Mouse (Mus musculus): ENCODE results near the gene Npc2. TPM values are rescaled to one million over a fixed set of nuclear protein-coding genes. Genes with fewer than 3 reads are reported as not detected.

Gene Npc2
- total and polyA plus RNA-seq, 2 experiments from 2014 or later = 44.6 to 51.3 TPM

DNA sequence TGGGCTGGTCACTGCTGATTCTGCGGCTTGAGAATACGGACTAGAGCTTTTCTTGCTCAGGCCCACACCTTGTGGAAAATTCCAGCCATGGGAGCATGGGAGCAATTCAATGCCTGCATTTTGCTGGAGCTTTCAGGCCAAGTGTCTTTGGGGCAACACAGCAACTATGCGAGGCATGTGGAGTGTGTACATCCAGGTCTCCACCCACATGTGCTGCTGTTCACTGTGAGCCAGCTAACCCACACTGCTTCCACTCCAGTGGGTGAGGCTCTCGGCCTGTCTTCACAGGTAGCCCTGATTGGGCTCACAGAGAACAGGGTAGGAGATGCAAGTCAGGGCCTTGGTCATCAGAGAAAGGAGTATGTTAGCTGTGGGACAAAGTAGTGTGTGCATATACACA lies 65.1 kb downstream of the Npc2 start:
- no peak for ATAC-seq (ENCODE audit: insufficient read depth, low read depth)
- Histone ChIP-seq H3K9me3 (replicated peaks; ENCODE audit: control insufficient read depth, low read length) (no peaks in the 10 kb centered on the region), H3K4me3 (ENCODE audit: low read depth, low read length) (no peak overlapping the region), H3K27ac (ENCODE audit: low read depth) (no peak overlapping the region), H3K9ac (replicated peaks; ENCODE audit: low read depth, low read length) (no peak overlapping the region), H3K4me1 (ENCODE audit: control insufficient read depth, insufficient read depth) (no peaks in the 10 kb centered on the region), H3K4me2 (ENCODE audit: low read depth, low read length) (no peak overlapping the region), H3K36me3 (replicated peaks; ENCODE audit: control insufficient read depth, insufficient read depth, low read length) (no peaks in the 10 kb centered on the region), H3K27me3 (ENCODE audit: control insufficient read depth, insufficient read depth, low read length) (peaks cover 11% of the 10 kb centered on the region; the same call in 1 of the 2 replicates)
- TF ChIP-seq CTCF (IDR thresholded peaks at IDR 0.05; ENCODE audit: low read depth) (no peak), EP300 (IDR thresholded peaks at IDR 0.05; ENCODE audit: low read depth) (no peak)
- DNase-seq (ENCODE audit: low spot score) = no peak
- 61% methylated on average over 4 of the region's 4 CpGs for WGBS

DNA sequence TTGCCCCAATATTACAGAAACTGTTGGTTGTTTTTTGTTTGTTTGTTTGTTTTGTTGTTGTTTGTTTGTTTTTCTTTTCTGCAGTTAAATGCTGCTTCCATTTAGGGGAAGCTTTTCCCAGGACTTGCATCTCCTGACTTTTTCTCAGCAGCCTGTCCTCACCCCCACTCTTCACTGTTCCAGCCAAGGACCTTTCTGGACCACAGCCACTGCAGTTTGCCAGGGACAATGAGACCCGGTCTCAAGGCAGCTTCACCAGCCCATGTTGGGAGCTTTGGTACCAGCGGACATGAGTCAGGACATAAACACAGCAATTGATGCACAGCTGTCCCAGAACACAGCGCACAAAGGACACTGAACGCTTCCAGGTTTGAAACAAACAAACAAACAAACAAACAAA lies 66.1 kb downstream of the Npc2 start:
- H3K27me3 ChIP-seq (ENCODE audit: control insufficient read depth, insufficient read depth, low read length) = peaks cover 16% of the 10 kb centered on the region
- ATAC-seq (ENCODE audit: insufficient read depth, low read depth) (no peak), DNase-seq (ENCODE audit: low spot score) (no peak)
- no peaks in the 10 kb centered on the region for H3K36me3 ChIP-seq (replicated peaks; ENCODE audit: control insufficient read depth, insufficient read depth, low read length)
- H3K4me3 ChIP-seq (ENCODE audit: low read depth, low read length) = no peak overlapping the region
- H3K27ac ChIP-seq (ENCODE audit: low read depth) = no peak overlapping the region
- no peak overlapping the region for H3K9ac ChIP-seq (replicated peaks; ENCODE audit: low read depth, low read length)
- 72% methylated on average over 4 of the region's 4 CpGs for WGBS
- no peak overlapping the region for H3K4me2 ChIP-seq (ENCODE audit: low read depth, low read length)
- no peaks in the 10 kb centered on the region for H3K9me3 ChIP-seq (replicated peaks; ENCODE audit: control insufficient read depth, low read length)
- no peaks in the 10 kb centered on the region for H3K4me1 ChIP-seq (ENCODE audit: control insufficient read depth, insufficient read depth)
- TF ChIP-seq EP300 (IDR thresholded peaks at IDR 0.05; ENCODE audit: low read depth) (no peak), CTCF (IDR thresholded peaks at IDR 0.05; ENCODE audit: low read depth) (no peak)

Other genes starting within 250 kb of the Npc2 start
- not detected in 2 replicates for gene Vsx2, start 203.4 kb downstream of the Npc2 start, total RNA-seq (2014; rRNA removed; ENCODE audit: low replicate concordance)
- gene Vsx2, start 203.4 kb downstream of the Npc2 start, polyA plus RNA-seq (2015; fragmentation: Nextera tagmentation; extraction: Ambion mirVana) = not detected in 2 replicates
- gene Abcd4, start 155.7 kb downstream of the Npc2 start, total RNA-seq (2014; rRNA removed; ENCODE audit: low replicate concordance) = 8.2 and 8.7 TPM in 2 replicates
- gene Abcd4, start 155.7 kb downstream of the Npc2 start, polyA plus RNA-seq (2015; fragmentation: Nextera tagmentation; extraction: Ambion mirVana) = 7.1 and 8.5 TPM in 2 replicates
- not detected in 2 replicates for gene Vrtn, start 132.1 kb downstream of the Npc2 start, total RNA-seq (2014; rRNA removed; ENCODE audit: low replicate concordance)
- gene Vrtn, start 132.1 kb downstream of the Npc2 start, polyA plus RNA-seq (2015; fragmentation: Nextera tagmentation; extraction: Ambion mirVana) = not detected in 2 replicates
- not detected in 2 replicates for gene Syndig1l, start 74.3 kb downstream of the Npc2 start, total RNA-seq (2014; rRNA removed; ENCODE audit: low replicate concordance)
- not detected in 2 replicates for gene Syndig1l, start 74.3 kb downstream of the Npc2 start, polyA plus RNA-seq (2015; fragmentation: Nextera tagmentation; extraction: Ambion mirVana)
- 106 and 109 TPM in 2 replicates for gene Isca2, start 99 bp upstream of the Npc2 start, total RNA-seq (2014; rRNA removed; ENCODE audit: low replicate concordance)
- gene Isca2, start 99 bp upstream of the Npc2 start, polyA plus RNA-seq (2015; fragmentation: Nextera tagmentation; extraction: Ambion mirVana) = 159 and 165 TPM in 2 replicates
- 7.8 and 8.1 TPM in 2 replicates for gene Ltbp2, start 103.4 kb upstream of the Npc2 start, total RNA-seq (2014; rRNA removed; ENCODE audit: low replicate concordance)
- 1.1 and 1.2 TPM in 2 replicates for gene Ltbp2, start 103.4 kb upstream of the Npc2 start, polyA plus RNA-seq (2015; fragmentation: Nextera tagmentation; extraction: Ambion mirVana)
- 17.8 and 39.1 TPM in 2 replicates for gene Fcf1, start 197.7 kb upstream of the Npc2 start, total RNA-seq (2014; rRNA removed; ENCODE audit: low replicate concordance)
- gene Fcf1, start 197.7 kb upstream of the Npc2 start, polyA plus RNA-seq (2015; fragmentation: Nextera tagmentation; extraction: Ambion mirVana) = 85.1 and 90.9 TPM in 2 replicates
- gene Arel1, start 197.7 kb upstream of the Npc2 start, total RNA-seq (2014; rRNA removed; ENCODE audit: low replicate concordance) = 33.2 and 38.8 TPM in 2 replicates
- gene Arel1, start 197.7 kb upstream of the Npc2 start, polyA plus RNA-seq (2015; fragmentation: Nextera tagmentation; extraction: Ambion mirVana) = 11.0 and 12.1 TPM in 2 replicates
- gene Ylpm1, start 223.2 kb upstream of the Npc2 start, total RNA-seq (2014; rRNA removed; ENCODE audit: low replicate concordance) = 10.2 and 14.7 TPM in 2 replicates
- 10.2 and 10.5 TPM in 2 replicates for gene Ylpm1, start 223.2 kb upstream of the Npc2 start, polyA plus RNA-seq (2015; fragmentation: Nextera tagmentation; extraction: Ambion mirVana)

Measured in heart, postnatal 0 days (tissue).